Mouse (Mus musculus) erythroblast, embryonic 14.5 days (primary cell): ENCODE results near the gene 2410015M20Rik.

ENCODE experiments used
- GATA1 ChIP-seq: IDR thresholded peaks from 2 replicates; pipeline ENCODE4 v1.6.1; 2012; ENCODE audit warnings: low read length, inconsistent platforms, mixed read lengths
- TAL1 ChIP-seq: IDR thresholded peaks from 3 replicates; pipeline ENCODE4 v1.6.1; 2012; ENCODE audit warnings: low read length, inconsistent platforms, mixed read lengths

DNA sequence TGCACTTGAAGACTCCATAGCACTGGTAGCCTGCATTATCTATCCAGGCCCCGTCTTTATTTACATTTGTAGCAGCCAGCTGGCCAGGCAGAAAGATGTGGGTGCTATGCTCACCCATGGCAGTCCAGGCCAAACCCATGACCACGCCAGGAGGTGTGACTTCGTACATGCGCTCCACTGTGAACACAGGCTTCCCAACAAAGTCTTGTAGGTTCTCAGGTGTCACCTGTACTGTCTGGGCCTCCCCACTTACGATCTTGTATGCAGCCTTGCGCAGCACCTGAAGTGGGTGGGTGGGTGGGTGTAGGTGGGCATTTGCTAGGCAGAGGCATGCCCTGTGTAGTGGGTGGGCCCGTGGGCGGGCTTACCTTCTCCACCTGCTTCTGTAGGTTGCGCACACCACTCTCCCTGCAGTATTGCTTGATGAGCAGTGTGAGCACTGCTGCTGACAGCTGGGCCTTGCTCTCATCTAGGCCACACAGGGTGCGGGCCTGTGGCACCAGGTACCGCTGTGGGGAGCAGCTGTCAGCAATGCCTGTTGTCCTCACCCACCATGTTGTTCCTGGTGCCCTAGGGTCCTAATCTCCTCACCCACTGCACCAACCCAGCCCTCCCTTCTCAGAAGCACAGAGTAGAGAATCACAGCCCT lies 5.7 kb upstream of the 2410015M20Rik start:
- no peak for TF ChIP-seq GATA1
- TF ChIP-seq TAL1, result no peak
